Mouse (Mus musculus) ES-E14 (cell line): Measurements from ENCODE around the gene Lnx1.

Source experiments
- CHD2 ChIP-seq: IDR thresholded peaks from 2 replicates; pipeline ENCODE4 v1.6.1; 2014; ENCODE audit warnings: mild to moderate bottlenecking, low read depth, low read length, inconsistent platforms
- HCFC1 ChIP-seq: IDR thresholded peaks from 2 replicates; pipeline ENCODE4 v1.6.1; 2012; ENCODE audit warnings: low read length, inconsistent platforms, borderline replicate concordance; ENCODE audit not compliant: insufficient read depth
- MAFK ChIP-seq: IDR thresholded peaks from 2 replicates; pipeline ENCODE4 v1.6.1; 2014; ENCODE audit warnings: mild to moderate bottlenecking, low read depth, low read length, inconsistent platforms; ENCODE audit not compliant: insufficient read depth
- ZC3H11A ChIP-seq: IDR thresholded peaks from 2 replicates; pipeline ENCODE4 v1.6.1; 2012; ENCODE audit warnings: low read depth, mild to moderate bottlenecking, inconsistent platforms, low read length, borderline replicate concordance

- TF ChIP-seq HCFC1 (no peak), CHD2 (no peak), MAFK (no peak), ZC3H11A (no peak)
Observed at GRCm38 (mm10) chr5:74710181-74710580, 7.5 kb upstream of the Lnx1 start.
